9 mouse cellular contexts compared by ENCODE assay signal in the genomic region with DNA sequence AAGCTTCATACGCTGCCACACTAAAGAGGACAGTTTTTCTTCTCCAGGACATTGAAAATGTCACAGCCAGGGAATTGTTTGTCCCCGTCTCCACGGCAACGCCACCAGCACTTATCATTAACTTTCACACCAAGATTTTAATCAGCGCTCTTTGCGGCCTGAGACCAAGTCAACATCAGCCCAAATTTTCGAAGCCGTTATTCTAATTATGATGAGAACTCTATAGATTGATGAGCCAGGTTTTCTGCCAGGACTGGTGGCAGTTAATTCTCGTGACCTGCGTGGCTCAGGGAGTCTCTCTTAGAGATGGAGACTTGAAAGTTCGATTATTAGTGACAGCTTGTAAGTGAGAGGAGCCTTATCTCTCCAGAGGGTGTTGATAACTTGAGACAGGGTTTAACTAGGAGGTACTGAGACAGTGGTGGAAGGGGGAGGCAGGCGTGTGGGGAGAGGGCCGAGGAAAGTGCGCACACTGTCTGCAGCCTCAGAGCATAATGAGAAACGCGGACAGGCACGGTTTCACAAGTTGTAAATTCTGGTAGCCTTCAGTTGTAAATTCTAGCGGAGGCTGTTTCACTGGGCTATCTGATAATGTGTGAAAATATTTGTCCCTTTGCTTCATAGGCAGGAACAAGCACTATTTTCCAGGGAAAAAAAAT.
DNase-seq lines count a peak whose midpoint lies in the region; ATAC-seq and TF ChIP-seq lines count a peak whose summit lies in the region.
"Had no signal": no experiment of that assay in that cellular context is flagged by ENCODE, and none has a peak within 500 bp of the region (broad histone marks: within the 10 kb centered on the region; RNA-seq: fewer than 3 reads in every experiment).

No protein-coding gene starts in this region.

- ATAC-seq in hindbrain, embryonic 12.5 days (ENCODE audit: low FRiP score), result peak; percentile 48; the same call in 1 of the 2 replicates
- ATAC-seq in midbrain, embryonic 11.5 days (ENCODE audit: low FRiP score), result peak; percentile 70
- ATAC-seq in megakaryocyte-erythroid progenitor cell, adult 5-6 weeks (replicated peaks; ENCODE audit: low FRiP score, low TSS enrichment, poor library complexity, severe bottlenecking), result no peak
- ATAC-seq in granulocyte monocyte progenitor cell, adult 5-6 weeks (replicated peaks; ENCODE audit: poor library complexity, severe bottlenecking), result no peak
- no peak for ATAC-seq in erythroid progenitor cell, adult 5-6 weeks (replicated peaks; ENCODE audit: low FRiP score, poor library complexity, severe bottlenecking)

- no peaks in the 10 kb centered on the region for H3K9me3 ChIP-seq in hindbrain, embryonic 12.5 days (replicated peaks)
- no peaks in the 10 kb centered on the region for H3K9me3 ChIP-seq in midbrain, embryonic 11.5 days (ENCODE audit: control insufficient read depth, low read length)
- H3K9me3 ChIP-seq: liver, embryonic 13.5 days had no signal

- no peak for TF ChIP-seq POLR2A in brain, embryonic 14.5 days (IDR thresholded peaks at IDR 0.05; ENCODE audit: borderline replicate concordance, extremely low read depth, insufficient read depth, insufficient read length, poor library complexity, severe bottlenecking)

- 21% methylated on average over 18 of the region's 18 CpGs for WGBS in hindbrain, embryonic 12.5 days
- WGBS in midbrain, embryonic 11.5 days, result 27% methylated on average over 18 of the region's 18 CpGs

- intact Hi-C loops in gastrocnemius, adult 2 months (cut with DNase I), result loop anchor here (5.0 kb wide), 1 partner anchor 453 kb away; a partner anchor contains a TSS
- intact Hi-C loops in gastrocnemius, postnatal 14 days (cut with DNase I; ENCODE audit: low total_unique reads), result no loop called here

- peak; percentile 27 for DNase-seq in gastrocnemius, adult 2 months
- DNase-seq in gastrocnemius, postnatal 14 days, result no peak
- peak; percentile 70 for DNase-seq in brain, embryonic 14.5 days (ENCODE audit: low read depth)
- DNase-seq in midbrain, embryonic 11.5 days (ENCODE audit: low spot score, missing footprints), result peak; percentile 90
- DNase-seq: liver, embryonic 13.5 days had no signal

- peaks cover 17% of the 10 kb centered on the region for H3K4me1 ChIP-seq in hindbrain, embryonic 12.5 days
- peaks cover 15% of the 10 kb centered on the region for H3K4me1 ChIP-seq in midbrain, embryonic 11.5 days (ENCODE audit: control insufficient read depth, insufficient read depth, low read length)
- H3K4me1 ChIP-seq: liver, embryonic 13.5 days had no signal

- peak overlapping the region; percentile 46; the same call in 1 of the 2 replicates for H3K27ac ChIP-seq in gastrocnemius, adult 2 months
- H3K27ac ChIP-seq in hindbrain, embryonic 12.5 days, result peak overlapping the region; percentile 6; the same call in 1 of the 2 replicates
- no peak overlapping the region for H3K27ac ChIP-seq in midbrain, embryonic 11.5 days (ENCODE audit: low read depth, low read length)
- H3K27ac ChIP-seq: liver, embryonic 13.5 days had no signal

- peaks cover 4% of the 10 kb centered on the region; the same call in 1 of the 2 replicates for H3K27me3 ChIP-seq in hindbrain, embryonic 12.5 days
- no peaks in the 10 kb centered on the region; the same call in 1 of the 2 replicates for H3K27me3 ChIP-seq in midbrain, embryonic 11.5 days (ENCODE audit: control insufficient read depth, insufficient read depth, low read length)
- H3K27me3 ChIP-seq: liver, embryonic 13.5 days had no signal

- H3K4me3 ChIP-seq in gastrocnemius, adult 2 months, result peak overlapping the region; percentile 34
- H3K4me3 ChIP-seq in hindbrain, embryonic 12.5 days, result no peak overlapping the region
- H3K4me3 ChIP-seq in midbrain, embryonic 11.5 days (ENCODE audit: low read depth, low read length), result no peak overlapping the region
- H3K4me3 ChIP-seq: liver, embryonic 13.5 days had no signal

- peak overlapping the region; percentile 31 for H3K4me2 ChIP-seq in hindbrain, embryonic 12.5 days (replicated peaks)
- H3K4me2 ChIP-seq in midbrain, embryonic 11.5 days, result peak overlapping the region; percentile 27; the same call in 1 of the 2 replicates
- H3K4me2 ChIP-seq: liver, embryonic 13.5 days had no signal

- no peak overlapping the region for H3K9ac ChIP-seq in hindbrain, embryonic 12.5 days
- H3K9ac ChIP-seq in midbrain, embryonic 11.5 days (ENCODE audit: low read length), result peak overlapping the region; percentile 14; the same call in 1 of the 2 replicates
- H3K9ac ChIP-seq: liver, embryonic 13.5 days had no signal

- TF ChIP-seq CTCF in gastrocnemius, adult 2 months (IDR thresholded peaks at IDR 0.05), result no peak
- TF ChIP-seq CTCF in brain, embryonic 14.5 days (IDR thresholded peaks at IDR 0.05; ENCODE audit: borderline replicate concordance, extremely low read depth, insufficient read depth, insufficient read length), result no peak

- H3K36me3 ChIP-seq in hindbrain, embryonic 12.5 days, result no peaks in the 10 kb centered on the region
- no peaks in the 10 kb centered on the region for H3K36me3 ChIP-seq in midbrain, embryonic 11.5 days (ENCODE audit: control insufficient read depth, insufficient read depth, low read length)
- H3K36me3 ChIP-seq: liver, embryonic 13.5 days had no signal

Comparison
In these comparisons a context has a peak if more than half of its experiments do, and no peak if none do; other contexts are left out.
1. ATAC-seq: peak in hindbrain, embryonic 12.5 days (single experiment) and midbrain, embryonic 11.5 days (single experiment); none in megakaryocyte-erythroid progenitor cell, adult 5-6 weeks (single experiment), granulocyte monocyte progenitor cell, adult 5-6 weeks (single experiment) and erythroid progenitor cell, adult 5-6 weeks (single experiment).